Mouse (Mus musculus) monocyte, adult 5-6 weeks (primary cell): ENCODE measurements around the gene Lmod1. TPM values are rescaled to one million over a fixed set of nuclear protein-coding genes. Genes with fewer than 3 reads are reported as not detected.

Source experiments
- ATAC-seq: fragments of 153-309, 156-312 bp; replicated peaks from 2 replicates; pipeline ENCODE4 v1.8.0; 2017; ENCODE audit warnings: mild to moderate bottlenecking; ENCODE audit not compliant: low TSS enrichment, insufficient number of reproducible peaks, severe bottlenecking, poor library complexity, low FRiP score
- total RNA-seq: library from RNA; stranded (forward); fragments of 200-1000, 200-491, 200-594 nt; gene quantifications from 3 replicates; pipeline ENCODE4 v1.2.3, GENCODE M21; 2017

Gene Lmod1
- total RNA-seq, 1 experiment from 2014 or later: not detected

GRCm38 (mm10) chr1:135385161-135385560 lies 60.6 kb downstream of the Lmod1 start:
- no peak for ATAC-seq

- ATAC-seq: peak; percentile 80
Measured at GRCm38 (mm10) chr1:135399466-135399865, 74.9 kb downstream of the Lmod1 start.

- no peak for ATAC-seq
Measured at GRCm38 (mm10) chr1:135401452-135402110, 77.0 kb downstream of the Lmod1 start.

- ATAC-seq: no peak
Measured at GRCm38 (mm10) chr1:135405356-135405755, 80.7 kb downstream of the Lmod1 start.

DNA sequence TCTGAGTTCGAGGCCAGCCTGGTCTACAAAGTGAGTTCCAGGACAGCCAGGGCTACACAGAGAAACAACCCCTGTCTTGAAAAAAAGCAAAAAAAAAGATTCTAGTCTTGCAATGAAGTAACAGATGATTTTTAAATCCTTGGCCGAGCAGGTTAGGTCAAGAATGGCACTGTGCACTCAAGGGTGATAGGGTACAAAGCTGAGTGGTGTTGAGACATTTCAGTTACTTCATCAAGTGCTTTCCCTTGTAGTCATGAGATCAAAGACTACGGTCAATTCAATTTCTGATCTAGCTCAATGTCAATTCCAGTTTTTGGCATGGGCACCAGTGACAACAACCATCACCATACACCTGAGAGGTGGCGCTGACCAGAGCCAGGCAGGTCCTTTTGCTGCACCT lies 84.4 kb downstream of the Lmod1 start:
- no peak for ATAC-seq

GRCm38 (mm10) chr1:135410967-135411366 lies 86.4 kb downstream of the Lmod1 start:
- ATAC-seq: no peak

GRCm38 (mm10) chr1:135412130-135412529 lies 87.5 kb downstream of the Lmod1 start:
- no peak for ATAC-seq

DNA sequence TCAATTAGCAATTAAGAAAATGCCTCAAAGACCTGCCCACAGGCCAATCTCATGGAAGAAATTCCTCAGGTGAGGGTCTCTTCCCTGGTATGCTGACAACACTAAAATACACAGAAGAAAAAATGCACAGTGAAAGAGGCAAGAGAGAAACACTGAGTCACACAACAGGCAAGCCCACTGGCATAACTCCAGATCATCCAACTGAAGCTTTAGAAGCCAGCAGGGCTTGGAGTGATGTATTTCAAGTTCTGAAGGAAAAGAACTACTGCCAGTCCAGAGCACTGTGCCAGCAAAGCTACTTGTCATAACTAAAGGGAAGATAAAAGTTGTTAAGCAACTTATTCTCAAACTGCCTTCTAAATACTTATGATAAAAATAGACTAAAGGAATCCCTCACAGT lies 89.4 kb downstream of the Lmod1 start:
- ATAC-seq: no peak

Other genes starting within 250 kb of the Lmod1 start
- 0.10 to 0.32 TPM in 2 of 3 replicates, not detected in the other for gene Lgr6, start 219.5 kb upstream of the Lmod1 start, total RNA-seq
- gene Ptpn7, start 192.1 kb upstream of the Lmod1 start, total RNA-seq: 25.1 to 87.0 TPM (median 26.0 TPM) in 3 replicates
- 52.6 to 85.7 TPM (median 55.1 TPM) in 3 replicates for gene Arl8a, start 178.0 kb upstream of the Lmod1 start, total RNA-seq
- not detected in 3 replicates for gene Gpr37l1, start 157.1 kb upstream of the Lmod1 start, total RNA-seq
- gene Elf3, start 66.2 kb upstream of the Lmod1 start, total RNA-seq: 0.19 TPM in 1 of 3 replicates, not detected in the others
- gene Rnpep, start 40.7 kb upstream of the Lmod1 start, total RNA-seq: 66.6 to 85.9 TPM (median 71.4 TPM) in 3 replicates
- 11.7 to 18.5 TPM (median 16.7 TPM) in 3 replicates for gene Timm17a, start 11.0 kb upstream of the Lmod1 start, total RNA-seq
- not detected in 3 replicates for gene Shisa4, start 50.4 kb downstream of the Lmod1 start, total RNA-seq
- gene Ipo9, start 105.7 kb downstream of the Lmod1 start, total RNA-seq: 21.4 to 32.9 TPM (median 21.8 TPM) in 3 replicates